Mouse (Mus musculus) MEL (cell line): ENCODE data around the gene Trim8.

ENCODE experiments used
- POLR2A ChIP-seq, 2 experiments: IDR thresholded peaks; 2 replicates each; pipeline ENCODE4 v1.6.1; 2011 to 2012; ENCODE audit warnings: low read length in 2 of 2, mild to moderate bottlenecking in 2 of 2, control low read depth in 1 of 2, improper control_type of control experiment in 1 of 2, low read depth in 1 of 2, moderate library complexity in 1 of 2; ENCODE audit not compliant: control insufficient read depth in 1 of 2, insufficient read depth in 1 of 2, poor library complexity in 1 of 2
- POLR2AphosphoS2 ChIP-seq: IDR thresholded peaks from 2 replicates; pipeline ENCODE4 v1.6.1; 2011; ENCODE audit warnings: low read length, improper control_type of control experiment
- UBTF ChIP-seq: IDR thresholded peaks from 2 replicates; pipeline ENCODE4 v1.6.1; 2012; ENCODE audit warnings: low read depth, mild to moderate bottlenecking, inconsistent platforms, low read length, improper control_type of control experiment, moderate library complexity, borderline replicate concordance; ENCODE audit not compliant: insufficient read depth

DNA sequence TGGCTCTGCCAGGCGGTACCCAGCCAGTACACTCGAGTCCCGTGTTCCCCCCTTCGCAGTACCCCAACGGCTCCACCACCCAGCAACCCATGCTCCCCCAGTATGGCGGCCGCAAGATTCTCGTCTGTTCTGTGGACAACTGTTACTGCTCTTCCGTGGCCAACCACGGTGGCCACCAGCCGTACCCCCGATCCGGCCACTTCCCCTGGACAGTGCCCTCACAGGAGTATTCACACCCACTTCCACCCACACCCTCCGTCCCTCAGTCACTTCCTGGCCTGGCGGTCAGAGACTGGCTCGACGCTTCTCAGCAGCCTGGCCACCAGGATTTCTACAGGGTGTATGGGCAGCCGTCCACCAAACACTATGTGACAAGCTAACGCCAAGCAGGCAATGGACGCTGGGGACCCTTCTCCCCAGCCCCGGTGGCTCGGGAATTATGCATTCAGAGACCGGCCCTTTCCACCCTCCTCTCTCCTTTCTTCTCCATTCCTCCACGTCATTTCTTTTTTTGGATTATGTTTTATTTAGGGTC is 13.9 kb downstream of the Trim8 start:
- TF ChIP-seq POLR2A (IDR thresholded peaks at IDR 0.05; ENCODE audit: control insufficient read depth in 1 of 2, insufficient read depth in 1 of 2, low read depth in 1 of 2, low read length in 2 of 2, poor library complexity in 1 of 2) (no peak), POLR2AphosphoS2 (no peak), UBTF (no peak)
